Mouse (Mus musculus) intestine, postnatal 0 days (tissue): ENCODE results near the gene Sdc1. TPM values are rescaled to one million over a fixed set of nuclear protein-coding genes. Genes with fewer than 3 reads are reported as not detected.

ENCODE experiments used
- ATAC-seq: fragments of 200-750 bp; cut with Nextera tagmentation; 2 replicates; pipeline ENCODE4 v1.8.0; 2017; ENCODE audit warnings: mild to moderate bottlenecking, moderate TSS enrichment, moderate library complexity
- H3K27ac ChIP-seq: fragments of 300-500 bp; sonication (generic); 2 replicates; pipeline ENCODE4 v1.5.1; 2014; ENCODE audit warnings: mild to moderate bottlenecking, low read depth, low read length, moderate library complexity
- H3K27me3 ChIP-seq: fragments of 300-500 bp; sonication (generic); replicated peaks from 2 replicates; pipeline ENCODE4 v1.6.1; 2014; ENCODE audit warnings: low read length, mixed read lengths; ENCODE audit not compliant: control insufficient read depth, insufficient read depth
- H3K36me3 ChIP-seq: fragments of 300-500 bp; sonication (generic); 2 replicates; pipeline ENCODE4 v1.6.1; 2014; ENCODE audit warnings: mild to moderate bottlenecking, moderate library complexity; ENCODE audit not compliant: control insufficient read depth, insufficient read depth
- H3K4me1 ChIP-seq: fragments of 300-500 bp; sonication (generic); replicated peaks from 2 replicates; pipeline ENCODE4 v1.6.1; 2014; ENCODE audit warnings: antibody characterized with exemption, low read length, mixed read lengths; ENCODE audit not compliant: control insufficient read depth, insufficient read depth
- H3K4me2 ChIP-seq: fragments of 300-500 bp; sonication (generic); replicated peaks from 2 replicates; pipeline ENCODE4 v1.6.1; 2014; ENCODE audit warnings: low read depth, mild to moderate bottlenecking, moderate library complexity
- H3K4me3 ChIP-seq: fragments of 300-500 bp; sonication (generic); 2 replicates; pipeline ENCODE4 v1.5.1; 2014; ENCODE audit warnings: low read depth, low read length
- H3K9ac ChIP-seq: fragments of 300-500 bp; sonication (generic); 2 replicates; pipeline ENCODE4 v1.6.1; 2014; ENCODE audit warnings: mild to moderate bottlenecking, low read depth, low read length
- H3K9me3 ChIP-seq: fragments of 300-500 bp; sonication (generic); 2 replicates; pipeline ENCODE4 v1.6.1; 2016; ENCODE audit warnings: mixed run types; ENCODE audit not compliant: control insufficient read depth
- CTCF ChIP-seq: sonication (generic); IDR thresholded peaks from 2 replicates; pipeline ENCODE4 v1.5.1; 2016; ENCODE audit warnings: low read depth, mild to moderate bottlenecking, control low read depth, antibody characterized with exemption, moderate library complexity
- WGBS: fragments of 180-500 bp; shearing (Covaris S2); extraction: QIAGEN DNeasy Blood & Tissue Kit; methylation state at CpG from one replicate; pipeline ENCODE4 v1.1.7; 2014; 5-methylcytosine and 5-hydroxymethylcytosine counted together
- polyA plus RNA-seq: library from polyadenylated mRNA; unstranded; fragments of >200 nt; fragmentation: Nextera tagmentation; extraction: Ambion mirVana; gene quantifications from 2 replicates; pipeline ENCODE4 v1.2.1, GENCODE M21; 2015

The Sdc1 gene
- polyA plus RNA-seq, 1 experiment from 2014 or later: 43.4 TPM

GRCm38 (mm10) chr12:8759115-8759514 is 12.0 kb upstream of the Sdc1 start:
- no peak for TF ChIP-seq CTCF
- Histone ChIP-seq H3K4me1 (0 out of 2 replicates have a peak, but pooled peaks cover 2% of the 10 kb centered on the region), H3K4me2 (no peak overlapping the region), H3K9me3 (peaks cover 3% of the 10 kb centered on the region; the same call in 1 of the 2 replicates), H3K36me3 (peaks cover 10% of the 10 kb centered on the region), H3K27me3 (no peaks in the 10 kb centered on the region), H3K4me3 (no peak overlapping the region), H3K9ac (no peak overlapping the region), H3K27ac (peak overlapping the region; percentile 35; the same call in 1 of the 2 replicates)
- peak; percentile 83 for ATAC-seq
- WGBS: 38% methylated on average over 4 of the region's 4 CpGs

- H3K27me3 ChIP-seq: no peaks in the 10 kb centered on the region
- no peak for TF ChIP-seq CTCF
- H3K4me2 ChIP-seq: no peak overlapping the region
- no peak for ATAC-seq
- 89% methylated on average over 6 of the region's 6 CpGs for WGBS
- H3K4me1 ChIP-seq: 0 out of 2 replicates have a peak, but pooled peaks cover 2% of the 10 kb centered on the region
- peaks cover 6% of the 10 kb centered on the region for H3K36me3 ChIP-seq
- H3K9ac ChIP-seq: no peak overlapping the region
- H3K27ac ChIP-seq: peak overlapping the region; percentile 35; the same call in 1 of the 2 replicates
- peaks cover 3% of the 10 kb centered on the region; the same call in 1 of the 2 replicates for H3K9me3 ChIP-seq
- no peak overlapping the region for H3K4me3 ChIP-seq
These were observed 11.3 kb upstream of the Sdc1 start for GRCm38 (mm10) chr12:8759779-8760178.

GRCm38 (mm10) chr12:8760561-8760960 is 10.6 kb upstream of the Sdc1 start:
- ATAC-seq: no peak

GRCm38 (mm10) chr12:8761058-8761457 is 10.1 kb upstream of the Sdc1 start:
- Histone ChIP-seq H3K36me3 (no peaks in the 10 kb centered on the region), H3K4me3 (no peak overlapping the region), H3K27me3 (no peaks in the 10 kb centered on the region), H3K4me2 (no peak overlapping the region), H3K9ac (0 out of 2 replicates have a peak overlapping the region, but pooled peaks have one; percentile 2), H3K9me3 (peaks cover 3% of the 10 kb centered on the region; the same call in 1 of the 2 replicates), H3K27ac (no peak overlapping the region), H3K4me1 (0 out of 2 replicates have a peak, but pooled peaks cover 2% of the 10 kb centered on the region)
- 70% methylated on average over 7 of the region's 7 CpGs for WGBS
- ATAC-seq: no peak
- no peak for TF ChIP-seq CTCF

More at GRCm38 (mm10) chr12:8760561-8760960, 10.6 kb upstream of the Sdc1 start:
- 43% methylated on average over 6 of the region's 6 CpGs for WGBS
- Histone ChIP-seq H3K4me1 (0 out of 2 replicates have a peak, but pooled peaks cover 2% of the 10 kb centered on the region), H3K9ac (0 out of 2 replicates have a peak overlapping the region, but pooled peaks have one; percentile 2), H3K27me3 (no peaks in the 10 kb centered on the region), H3K4me2 (no peak overlapping the region), H3K36me3 (no peaks in the 10 kb centered on the region), H3K4me3 (no peak overlapping the region), H3K9me3 (peaks cover 3% of the 10 kb centered on the region; the same call in 1 of the 2 replicates), H3K27ac (no peak overlapping the region)
- TF ChIP-seq CTCF: peak; percentile 27; the same call in 1 of the 2 replicates

GRCm38 (mm10) chr12:8762667-8763066 is 8.5 kb upstream of the Sdc1 start:
- ATAC-seq: no peak
- Histone ChIP-seq H3K27ac (no peak overlapping the region), H3K4me2 (no peak overlapping the region)

GRCm38 (mm10) chr12:8764221-8764930 is 6.7 kb upstream of the Sdc1 start:
- no peak overlapping the region for H3K9ac ChIP-seq
- H3K9me3 ChIP-seq: no peaks in the 10 kb centered on the region
- ATAC-seq: no peak
- H3K36me3 ChIP-seq: no peaks in the 10 kb centered on the region
- no peaks in the 10 kb centered on the region for H3K27me3 ChIP-seq
- no peak for TF ChIP-seq CTCF
- H3K4me3 ChIP-seq: no peak overlapping the region
- 0 out of 2 replicates have a peak, but pooled peaks cover 2% of the 10 kb centered on the region for H3K4me1 ChIP-seq
- no peak overlapping the region for H3K4me2 ChIP-seq
- WGBS: 75% methylated on average over 15 of the region's 15 CpGs
- H3K27ac ChIP-seq: no peak overlapping the region

More at GRCm38 (mm10) chr12:8762667-8763066, 8.5 kb upstream of the Sdc1 start:
- H3K4me3 ChIP-seq: no peak overlapping the region
- H3K4me1 ChIP-seq: 0 out of 2 replicates have a peak, but pooled peaks cover 2% of the 10 kb centered on the region
- peaks cover 3% of the 10 kb centered on the region; the same call in 1 of the 2 replicates for H3K9me3 ChIP-seq
- peak; percentile 72 for TF ChIP-seq CTCF
- no peaks in the 10 kb centered on the region for H3K36me3 ChIP-seq
- H3K9ac ChIP-seq: no peak overlapping the region
- 87% methylated on average over 2 of the region's 2 CpGs for WGBS
- H3K27me3 ChIP-seq: no peaks in the 10 kb centered on the region
